In genomic region chr10:5153047-5153446, GRCm38 (mm10) we compare ENCODE assay signal across 23 mouse cellular contexts.
"Had no signal": no experiment of that assay in that cellular context is flagged by ENCODE, and none has a peak within 500 bp of the region (broad histone marks: within the 10 kb centered on the region; RNA-seq: fewer than 3 reads in every experiment).

No protein-coding gene starts in this region.

- H3K4me1 ChIP-seq: liver, embryonic 12.5 days; liver, embryonic 15.5 days; lung, embryonic 15.5 days; midbrain, embryonic 10.5 days; midbrain, embryonic 13.5 days; neural tube, embryonic 13.5 days; stomach, embryonic 15.5 days had no signal

- H3K36me3 ChIP-seq: limb, embryonic 10.5 days; limb, embryonic 13.5 days; lung, embryonic 15.5 days; midbrain, embryonic 10.5 days; midbrain, embryonic 13.5 days; neural tube, embryonic 13.5 days had no signal

- H3K4me2 ChIP-seq: limb, embryonic 13.5 days; liver, embryonic 12.5 days; liver, embryonic 15.5 days; lung, embryonic 15.5 days; midbrain, embryonic 13.5 days; neural tube, embryonic 13.5 days; stomach, embryonic 15.5 days had no signal

- H3K9me3 ChIP-seq: limb, embryonic 10.5 days; limb, embryonic 13.5 days; liver, embryonic 12.5 days; liver, embryonic 15.5 days; lung, embryonic 15.5 days; megakaryocyte, embryonic 14.5 days; midbrain, embryonic 10.5 days; midbrain, embryonic 13.5 days; neural tube, embryonic 13.5 days; stomach, embryonic 15.5 days had no signal

- ATAC-seq: liver, embryonic 12.5 days; midbrain, embryonic 13.5 days; midbrain, embryonic 16.5 days had no signal

- H3K27me3 ChIP-seq: limb, embryonic 13.5 days; liver, embryonic 12.5 days; liver, embryonic 15.5 days; lung, embryonic 15.5 days; megakaryocyte, embryonic 14.5 days; midbrain, embryonic 13.5 days; neural tube, embryonic 13.5 days; stomach, embryonic 15.5 days had no signal

- DNase-seq: kidney, postnatal 25 days; layer of hippocampus, adult 9-11 months; liver; lung, adult 18-20 months; lung, postnatal 10 days; lung, postnatal 36 days; right cerebral cortex, postnatal 25 days; spleen, adult 18-20 months; thymus, postnatal 25 days had no signal

- H3K9ac ChIP-seq: limb, embryonic 13.5 days; liver, embryonic 12.5 days; liver, embryonic 15.5 days; lung, embryonic 15.5 days; midbrain, embryonic 13.5 days; neural tube, embryonic 13.5 days; stomach, embryonic 15.5 days had no signal

- H3K4me3 ChIP-seq: layer of hippocampus, adult 2 months; limb, embryonic 10.5 days; limb, embryonic 13.5 days; liver, embryonic 12.5 days; liver, embryonic 15.5 days; lung, embryonic 15.5 days; megakaryocyte, embryonic 14.5 days; midbrain, embryonic 10.5 days; midbrain, embryonic 13.5 days; myocyte; neural tube, embryonic 13.5 days; stomach, embryonic 15.5 days had no signal

- H3K27ac ChIP-seq: kidney, postnatal 0 days; layer of hippocampus, adult 2 months; limb, embryonic 10.5 days; limb, embryonic 13.5 days; liver, embryonic 12.5 days; liver, embryonic 15.5 days; lung, embryonic 15.5 days; midbrain, embryonic 10.5 days; midbrain, embryonic 13.5 days; neural tube, embryonic 13.5 days; stomach, embryonic 15.5 days had no signal
